Mouse (Mus musculus): ENCODE measurements around the gene Mterf1a. TPM values are rescaled to one million over a fixed set of nuclear protein-coding genes. Genes with fewer than 3 reads are reported as not detected.
"Not testable (repeated sequence)": the region's sequence is repeated elsewhere in the genome, so short reads cannot be mapped to it uniquely, and the experiment has no call there.

Gene Mterf1a
- polyA plus RNA-seq, 1 experiment from 2014 or later, result 9.0 TPM

- H3K4me1 ChIP-seq, result peaks cover 17% of the 10 kb centered on the region
- no peaks in the 10 kb centered on the region for H3K36me3 ChIP-seq
- no peaks in the 10 kb centered on the region for H3K9me3 ChIP-seq
- WGBS, result 0% methylated on average over 56 of the region's 82 CpGs
- peak; percentile 88 for ATAC-seq (ENCODE audit: low FRiP score, low read depth)
- H3K27ac ChIP-seq, result peak within 1 kb of the TSS; percentile 93
- H3K27me3 ChIP-seq, result no peaks in the 10 kb centered on the region
- peak within 1 kb of the TSS; percentile 86 for H3K4me3 ChIP-seq
- peak within 1 kb of the TSS; percentile 97 for H3K9ac ChIP-seq
- H3K4me2 ChIP-seq (replicated peaks), result peak within 1 kb of the TSS; percentile 74
These were observed 34.3 kb upstream of the Mterf1a start, which contains the start of gene Akap9 for GRCm38 (mm10) chr5:3927801-3928689. Gene Akap9 (plus strand): TSS chr5:3928054.

- no peaks in the 10 kb centered on the region for H3K36me3 ChIP-seq
- 43% methylated on average over 4 of the region's 4 CpGs for WGBS
- no peak overlapping the region for H3K27ac ChIP-seq
These were observed 32.9 kb upstream of the Mterf1a start for GRCm38 (mm10) chr5:3926666-3927065.

GRCm38 (mm10) chr5:3922350-3922749, 28.6 kb upstream of the Mterf1a start:
- H3K4me2 ChIP-seq (replicated peaks), result no peak overlapping the region
- H3K9ac ChIP-seq, result no peak overlapping the region
- 90% methylated on average over 2 of the region's 2 CpGs for WGBS
- H3K36me3 ChIP-seq, result no peaks in the 10 kb centered on the region
- H3K9me3 ChIP-seq, result no peaks in the 10 kb centered on the region
- H3K4me3 ChIP-seq, result no peak overlapping the region
- no peak overlapping the region for H3K27ac ChIP-seq
- no peaks in the 10 kb centered on the region for H3K27me3 ChIP-seq
- no peaks in the 10 kb centered on the region for H3K4me1 ChIP-seq
- ATAC-seq (ENCODE audit: low FRiP score, low read depth), result no peak

More at GRCm38 (mm10) chr5:3926666-3927065, 32.9 kb upstream of the Mterf1a start:
- no peak overlapping the region for H3K9ac ChIP-seq
- H3K27me3 ChIP-seq, result no peaks in the 10 kb centered on the region
- no peak overlapping the region for H3K4me2 ChIP-seq (replicated peaks)
- no peak overlapping the region for H3K4me3 ChIP-seq
- ATAC-seq (ENCODE audit: low FRiP score, low read depth), result no peak
- H3K4me1 ChIP-seq, result peaks cover 17% of the 10 kb centered on the region
- H3K9me3 ChIP-seq, result no peaks in the 10 kb centered on the region

- Histone ChIP-seq H3K27me3 (no peaks in the 10 kb centered on the region), H3K9ac (no peak overlapping the region), H3K27ac (no peak overlapping the region), H3K36me3 (no peaks in the 10 kb centered on the region), H3K9me3 (no peaks in the 10 kb centered on the region), H3K4me2 (replicated peaks) (no peak overlapping the region), H3K4me3 (no peak overlapping the region), H3K4me1 (peaks cover 4% of the 10 kb centered on the region; the same call in 1 of the 2 replicates)
- WGBS, result 63% methylated on average over 2 of the region's 2 CpGs
- ATAC-seq (ENCODE audit: low FRiP score, low read depth), result no peak
These were observed 11.7 kb upstream of the Mterf1a start for GRCm38 (mm10) chr5:3905471-3905870.

GRCm38 (mm10) chr5:3894294-3894619, 524 bp upstream of the Mterf1a start:
- H3K27ac ChIP-seq; ATAC-seq (ENCODE audit: low FRiP score, low read depth); H3K4me1 ChIP-seq; H3K9me3 ChIP-seq; H3K9ac ChIP-seq; H3K4me2 ChIP-seq (replicated peaks); H3K27me3 ChIP-seq; H3K36me3 ChIP-seq: not testable (repeated sequence)
- H3K4me3 ChIP-seq, result peak overlapping the region; percentile 32; the same call in 1 of the 2 replicates
- 96% methylated on average over 4 of the region's 4 CpGs for WGBS

- 0 out of 2 replicates have a peak, but pooled peaks cover 3% of the 10 kb centered on the region for H3K36me3 ChIP-seq
- H3K9me3 ChIP-seq, result no peaks in the 10 kb centered on the region
- no peak overlapping the region for H3K4me2 ChIP-seq (replicated peaks)
- H3K4me1 ChIP-seq, result peaks cover 3% of the 10 kb centered on the region; the same call in 1 of the 2 replicates
- no peak overlapping the region for H3K9ac ChIP-seq
- no peak overlapping the region for H3K27ac ChIP-seq
- no peak for ATAC-seq (ENCODE audit: low FRiP score, low read depth)
- H3K4me3 ChIP-seq, result no peak overlapping the region
- no peaks in the 10 kb centered on the region for H3K27me3 ChIP-seq
These were observed 4.5 kb downstream of the Mterf1a start for GRCm38 (mm10) chr5:3889201-3889600.

GRCm38 (mm10) chr5:3886862-3887261, 6.9 kb downstream of the Mterf1a start:
- not testable (repeated sequence) for H3K27ac ChIP-seq; H3K9me3 ChIP-seq; H3K36me3 ChIP-seq; ATAC-seq (ENCODE audit: low FRiP score, low read depth); H3K27me3 ChIP-seq; H3K4me2 ChIP-seq (replicated peaks); H3K4me1 ChIP-seq; H3K9ac ChIP-seq; H3K4me3 ChIP-seq
- 91% methylated on average over 7 of the region's 7 CpGs for WGBS

GRCm38 (mm10) chr5:3873485-3873884, 20.2 kb downstream of the Mterf1a start:
- H3K27ac ChIP-seq, result no peak overlapping the region
- H3K4me1 ChIP-seq, result no peaks in the 10 kb centered on the region
- no peaks in the 10 kb centered on the region for H3K9me3 ChIP-seq
- 87% methylated on average over 3 of the region's 3 CpGs for WGBS
- H3K9ac ChIP-seq, result no peak overlapping the region
- no peaks in the 10 kb centered on the region for H3K27me3 ChIP-seq
- no peak for ATAC-seq (ENCODE audit: low FRiP score, low read depth)
- no peak overlapping the region for H3K4me3 ChIP-seq
- H3K36me3 ChIP-seq, result no peaks in the 10 kb centered on the region
- H3K4me2 ChIP-seq (replicated peaks), result no peak overlapping the region

GRCm38 (mm10) chr5:3872348-3872747, 21.4 kb downstream of the Mterf1a start:
- no peak overlapping the region for H3K9ac ChIP-seq
- no peak for ATAC-seq (ENCODE audit: low FRiP score, low read depth)
- no peak overlapping the region for H3K27ac ChIP-seq
- no peak overlapping the region for H3K4me2 ChIP-seq (replicated peaks)
- H3K4me1 ChIP-seq, result no peaks in the 10 kb centered on the region
- H3K9me3 ChIP-seq, result no peaks in the 10 kb centered on the region
- 50% methylated on average over 1 of the region's 1 CpGs for WGBS
- no peaks in the 10 kb centered on the region for H3K36me3 ChIP-seq
- H3K27me3 ChIP-seq, result no peaks in the 10 kb centered on the region
- no peak overlapping the region for H3K4me3 ChIP-seq

GRCm38 (mm10) chr5:3870161-3870560, 23.6 kb downstream of the Mterf1a start:
- Histone ChIP-seq H3K4me2 (replicated peaks) (no peak overlapping the region), H3K9me3 (no peaks in the 10 kb centered on the region), H3K27me3 (no peaks in the 10 kb centered on the region), H3K4me3 (no peak overlapping the region), H3K9ac (no peak overlapping the region), H3K4me1 (no peaks in the 10 kb centered on the region), H3K27ac (no peak overlapping the region), H3K36me3 (no peaks in the 10 kb centered on the region)
- no peak for ATAC-seq (ENCODE audit: low FRiP score, low read depth)
- 67% methylated on average over 4 of the region's 4 CpGs for WGBS

- Histone ChIP-seq H3K4me2 (replicated peaks) (peak within 1 kb of the TSS; percentile 80), H3K9ac (peak within 1 kb of the TSS; percentile 62; the same call in 1 of the 2 replicates), H3K9me3 (no peaks in the 10 kb centered on the region), H3K4me3 (peak within 1 kb of the TSS; percentile 44), H3K36me3 (peaks cover 13% of the 10 kb centered on the region), H3K27me3 (peaks cover 3% of the 10 kb centered on the region; the same call in 1 of the 2 replicates), H3K4me1 (peaks cover 5% of the 10 kb centered on the region; the same call in 1 of the 2 replicates), H3K27ac (no peak within 1 kb of the TSS)
- peak; percentile 28; the same call in 1 of the 2 replicates for ATAC-seq (ENCODE audit: low FRiP score, low read depth)
- WGBS, result 6% methylated on average over 24 of the region's 24 CpGs
These were observed 48.7 kb downstream of the Mterf1a start, which contains the start of gene Lrrd1 for GRCm38 (mm10) chr5:3845026-3845425. Gene Lrrd1 (plus strand): TSS chr5:3845173.
